Mouse (Mus musculus) neural tube, embryonic 15.5 days (tissue): ENCODE measurements at regions not wholly inside any gene's neighbourhood (a gene's known extent, or its start where the extent isn't known, plus 50 kb on each side); places are given as distances from the start of the nearest gene placed in this dataset.
"Not testable (repeated sequence)": the region's sequence is repeated elsewhere in the genome, so short reads cannot be mapped to it uniquely, and the experiment has no call there.

Source experiments
- ATAC-seq: fragments of 200-750 bp; cut with Nextera tagmentation; 2 replicates; pipeline ENCODE4 v1.8.0; 2017; ENCODE audit warnings: mild to moderate bottlenecking, moderate TSS enrichment, moderate library complexity; ENCODE audit not compliant: low FRiP score
- H3K27ac ChIP-seq: fragments of 300-500 bp; sonication (generic); replicated peaks from 2 replicates; pipeline ENCODE4 v1.5.1; 2015; ENCODE audit warnings: mild to moderate bottlenecking, inconsistent platforms
- H3K27me3 ChIP-seq: fragments of 300-500 bp; sonication (generic); replicated peaks from 2 replicates; pipeline ENCODE4 v1.6.1; 2015; ENCODE audit warnings: inconsistent platforms
- H3K36me3 ChIP-seq: fragments of 300-500 bp; sonication (generic); 2 replicates; pipeline ENCODE4 v1.6.1; 2015; ENCODE audit warnings: inconsistent platforms
- H3K4me1 ChIP-seq: fragments of 300-500 bp; sonication (generic); 2 replicates; pipeline ENCODE4 v1.6.1; 2015; ENCODE audit warnings: inconsistent platforms
- H3K4me2 ChIP-seq: fragments of 300-500 bp; sonication (generic); 2 replicates; pipeline ENCODE4 v1.6.1; 2015; ENCODE audit warnings: inconsistent platforms, mild to moderate bottlenecking, moderate library complexity
- H3K4me3 ChIP-seq: fragments of 300-500 bp; sonication (generic); replicated peaks from 2 replicates; pipeline ENCODE4 v1.5.1; 2015; ENCODE audit warnings: mild to moderate bottlenecking, inconsistent platforms
- H3K9ac ChIP-seq: fragments of 300-500 bp; sonication (generic); replicated peaks from 2 replicates; pipeline ENCODE4 v1.6.1; 2015; ENCODE audit warnings: mild to moderate bottlenecking, inconsistent platforms
- H3K9me3 ChIP-seq: fragments of 300-500 bp; sonication (generic); replicated peaks from 2 replicates; pipeline ENCODE4 v1.6.1; 2016; ENCODE audit warnings: inconsistent platforms
- WGBS: fragments of 180-500 bp; shearing (Covaris S2); methylation state at CpG from one replicate; pipeline ENCODE4 v1.1.7; 2015; ENCODE audit warnings: mixed read lengths; 5-methylcytosine and 5-hydroxymethylcytosine counted together

DNA sequence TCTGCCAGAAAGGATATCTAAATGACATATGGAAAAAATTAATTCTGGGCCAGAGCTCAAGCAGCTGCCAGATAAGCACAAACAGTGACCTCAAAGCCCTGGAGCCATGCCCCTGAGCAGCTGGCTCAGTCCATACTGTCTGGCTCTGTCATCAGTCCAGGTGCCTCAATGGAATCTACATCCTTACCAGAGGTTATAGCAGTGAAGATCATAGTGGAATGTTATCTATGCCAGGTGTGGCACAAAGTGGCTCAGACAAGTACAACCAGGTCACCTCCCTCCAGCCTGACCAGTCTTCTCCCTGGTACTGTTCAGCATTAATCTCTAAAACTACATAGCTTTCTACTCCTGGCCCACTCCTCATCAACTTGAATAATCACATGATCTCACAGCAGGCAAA, 64.4 kb upstream of the Prl2c3 start:
- Histone ChIP-seq H3K4me3 (no peak overlapping the region), H3K27ac (no peak overlapping the region), H3K36me3 (no peaks in the 10 kb centered on the region), H3K9me3 (peaks cover 30% of the 10 kb centered on the region), H3K27me3 (no peaks in the 10 kb centered on the region), H3K4me1 (no peaks in the 10 kb centered on the region), H3K9ac (no peak overlapping the region), H3K4me2 (no peak overlapping the region)
- peak; percentile 47; the same call in 1 of the 2 replicates for ATAC-seq

DNA sequence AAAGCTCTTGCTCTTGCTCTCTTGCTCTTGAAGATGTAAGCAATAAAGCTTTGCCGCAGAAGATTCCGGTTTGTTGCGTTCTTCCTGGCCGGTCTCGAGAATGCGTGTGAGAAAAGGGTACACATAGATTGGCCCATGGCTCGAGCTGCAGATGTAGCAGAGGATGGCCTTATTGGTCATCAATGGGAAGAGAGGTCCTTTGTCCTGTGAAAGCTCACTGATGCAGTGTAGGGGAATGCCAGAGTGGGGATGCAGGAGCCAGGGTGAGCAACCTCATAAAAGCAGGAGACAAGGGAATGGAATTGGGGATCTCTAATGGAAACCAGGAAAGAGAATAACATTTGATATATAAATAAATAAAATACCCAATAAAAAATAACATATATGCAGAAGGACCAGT, 63.7 kb upstream of the Prl2c3 start:
- WGBS, result 89% methylated on average over 7 of the region's 7 CpGs
- H3K27me3 ChIP-seq, ATAC-seq, H3K4me1 ChIP-seq, H3K4me3 ChIP-seq, H3K9ac ChIP-seq, H3K36me3 ChIP-seq, H3K4me2 ChIP-seq, H3K27ac ChIP-seq: not testable (repeated sequence)
- H3K9me3 ChIP-seq, result peaks cover 35% of the 10 kb centered on the region

DNA sequence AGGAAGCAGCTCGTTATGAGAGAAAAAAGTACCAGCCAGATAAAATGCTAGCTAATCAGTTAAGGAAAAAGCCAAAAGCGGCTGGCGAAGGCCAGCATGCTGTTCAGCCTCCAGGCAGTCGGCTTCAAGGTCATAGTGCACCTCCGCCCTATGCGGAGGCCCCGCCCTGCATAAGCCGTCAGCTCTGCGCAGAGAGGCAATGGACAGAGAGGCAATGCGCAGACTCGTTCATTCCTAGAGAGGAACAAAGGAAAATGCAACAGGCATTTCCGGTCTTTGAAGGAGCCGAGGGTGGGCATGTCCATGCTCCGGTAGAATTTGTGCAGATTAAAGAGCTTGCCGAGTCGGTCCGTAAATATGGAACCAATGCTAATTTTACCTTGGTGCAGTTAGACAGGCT, 61.1 kb upstream of the Prl2c3 start:
- 96% methylated on average over 16 of the region's 17 CpGs for WGBS
- ATAC-seq, H3K27me3 ChIP-seq, H3K4me3 ChIP-seq, H3K27ac ChIP-seq, H3K9ac ChIP-seq, H3K4me1 ChIP-seq, H3K4me2 ChIP-seq, H3K36me3 ChIP-seq: not testable (repeated sequence)
- peaks cover 47% of the 10 kb centered on the region for H3K9me3 ChIP-seq

DNA sequence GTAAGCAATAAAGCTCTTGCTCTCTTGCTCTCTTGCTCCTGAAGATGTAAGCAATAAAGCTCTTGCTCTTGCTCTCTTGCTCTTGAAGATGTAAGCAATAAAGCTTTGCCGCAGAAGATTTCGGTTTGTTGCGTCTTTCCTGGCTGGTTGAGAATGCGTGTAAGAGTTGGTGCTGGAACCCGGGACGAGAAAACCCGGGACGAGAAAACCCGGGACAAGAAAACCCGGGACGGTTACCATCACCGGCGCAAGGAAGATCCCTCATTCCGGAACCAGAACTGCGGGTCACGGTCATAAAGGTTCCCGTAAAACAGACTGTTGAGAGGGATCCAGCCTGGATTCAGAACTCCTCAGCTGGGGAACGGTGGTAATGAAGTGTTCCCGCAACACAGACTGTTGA, 60.1 kb upstream of the Prl2c3 start:
- not testable (repeated sequence) for H3K27me3 ChIP-seq, H3K4me1 ChIP-seq, H3K36me3 ChIP-seq, H3K4me3 ChIP-seq, H3K9ac ChIP-seq, ATAC-seq, H3K27ac ChIP-seq, H3K4me2 ChIP-seq
- WGBS, result 95% methylated on average over 19 of the region's 19 CpGs
- peaks cover 39% of the 10 kb centered on the region for H3K9me3 ChIP-seq
